Mouse (Mus musculus) granulocyte monocyte progenitor cell, adult 5-6 weeks (primary cell): Measurements from ENCODE around the gene Kcmf1. TPM values are rescaled to one million over a fixed set of nuclear protein-coding genes. Genes with fewer than 3 reads are reported as not detected.
"Not testable (repeated sequence)": the region's sequence is repeated elsewhere in the genome, so short reads cannot be mapped to it uniquely, and the experiment has no call there.

Experiments used
- ATAC-seq: replicated peaks from 2 replicates; pipeline ENCODE4 v1.8.0; 2016; ENCODE audit warnings: mild to moderate bottlenecking, moderate TSS enrichment, inconsistent platforms; ENCODE audit not compliant: poor library complexity, severe bottlenecking
- total RNA-seq, 2 experiments: library from RNA; stranded (forward) in 1 of 2; stranded (reverse) in 1 of 2; fragments of 200-712, 200-1000 nt in 1 of 2; fragments of >200 nt in 1 of 2; fragmentation: Nextera tagmentation in 1 of 2; gene quantifications; 2 replicates each; pipeline ENCODE4 v1.2.3; 2014 to 2017

Gene Kcmf1
- total RNA-seq, 2 experiments from 2014 or later: 46.3 to 122 TPM

DNA sequence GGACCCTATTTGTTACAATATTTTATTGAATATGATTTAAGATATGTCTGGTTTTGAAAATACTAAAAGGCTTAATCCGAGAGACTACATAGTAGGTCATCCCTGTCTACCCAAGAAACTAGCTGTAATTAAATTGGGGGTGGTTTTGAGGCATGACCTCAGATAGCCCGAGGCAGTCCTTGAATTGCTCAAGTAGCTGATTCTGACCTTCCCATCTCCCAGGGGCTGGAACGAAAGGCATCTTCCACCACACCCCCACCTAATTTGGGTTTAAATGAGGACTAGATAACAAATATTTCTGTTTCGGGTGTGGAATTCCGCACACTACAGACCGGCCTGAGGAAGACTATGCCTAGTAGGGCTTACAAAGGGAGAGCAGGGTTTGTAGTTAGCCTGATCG, 1.2 kb upstream of the Kcmf1 start:
- no peak for ATAC-seq

DNA sequence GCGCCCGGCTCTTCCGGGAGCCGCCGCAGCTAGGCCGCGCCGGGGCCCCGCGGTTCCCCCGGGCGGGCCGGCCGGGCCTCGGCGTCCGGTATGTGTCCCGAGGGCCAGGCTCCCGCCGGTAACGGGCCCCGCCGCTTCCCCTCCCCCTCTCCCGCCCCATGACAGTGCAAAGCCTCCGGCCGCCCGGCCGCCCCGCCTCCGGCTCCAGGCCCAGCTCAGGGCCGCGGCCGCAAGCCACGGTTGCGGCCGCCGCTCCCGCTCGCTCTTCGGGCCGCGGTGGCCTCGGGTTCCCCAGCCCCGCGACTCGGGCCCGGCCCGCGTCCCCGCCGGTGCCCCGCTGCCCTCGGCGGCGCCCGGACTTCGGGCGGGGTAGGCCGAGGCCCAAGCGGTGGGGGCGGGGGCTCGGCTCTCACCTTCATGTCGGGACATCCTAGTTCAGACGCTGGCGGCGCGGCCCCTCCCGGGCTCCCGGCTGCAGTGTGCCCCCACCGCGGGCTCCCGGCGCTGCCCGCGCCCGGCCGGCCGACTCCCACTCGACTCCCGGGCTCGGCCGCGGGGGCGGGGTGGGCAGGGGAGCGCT, 488 bp downstream of the Kcmf1 start:
- ATAC-seq: peak; percentile 13

DNA sequence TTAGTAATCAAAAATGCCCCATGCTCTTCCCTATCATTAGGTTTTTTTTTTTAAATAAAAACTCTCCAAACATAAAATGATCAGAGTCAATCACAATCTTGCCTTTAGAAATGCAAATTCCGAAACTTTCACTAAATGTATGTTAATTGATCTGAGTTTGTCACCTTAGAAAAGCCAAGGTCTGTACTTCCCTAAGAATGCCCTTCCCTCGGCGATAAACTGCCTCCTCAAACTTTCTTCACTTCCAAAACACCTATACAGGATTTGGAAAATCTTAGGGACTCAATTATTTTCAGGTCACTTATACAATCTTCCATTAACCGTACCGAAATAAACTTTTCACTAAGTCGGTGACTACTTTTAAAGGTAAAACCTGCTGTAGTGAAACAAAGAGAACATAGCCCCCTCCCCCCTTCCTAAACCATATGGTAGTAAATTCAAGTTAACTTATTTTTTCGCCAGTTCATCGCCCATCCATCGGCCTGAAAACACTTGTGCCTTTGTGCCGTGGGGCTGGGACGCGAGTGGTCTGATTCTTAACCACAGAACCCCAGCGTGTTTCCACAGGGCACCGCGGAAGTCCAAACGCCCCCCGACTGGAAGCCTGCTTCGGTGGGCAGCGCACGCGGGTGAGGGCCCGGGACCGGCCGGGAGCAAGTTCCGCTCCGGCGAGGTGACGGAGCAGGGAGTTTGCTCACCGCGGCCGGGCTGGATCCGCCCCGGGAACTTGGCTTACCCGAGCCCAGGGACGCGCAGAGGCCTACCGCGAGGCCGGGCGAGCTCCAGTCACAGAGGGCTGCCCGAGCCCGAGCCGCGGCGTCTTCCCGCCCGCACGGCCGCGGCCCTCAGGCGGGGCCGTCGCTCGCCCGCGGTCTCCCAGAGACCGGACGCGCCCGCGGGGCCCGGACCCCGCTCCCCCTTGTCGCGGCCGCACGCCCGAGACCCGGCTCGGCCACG, 1.3 kb downstream of the Kcmf1 start:
- peak; percentile 63 for ATAC-seq

DNA sequence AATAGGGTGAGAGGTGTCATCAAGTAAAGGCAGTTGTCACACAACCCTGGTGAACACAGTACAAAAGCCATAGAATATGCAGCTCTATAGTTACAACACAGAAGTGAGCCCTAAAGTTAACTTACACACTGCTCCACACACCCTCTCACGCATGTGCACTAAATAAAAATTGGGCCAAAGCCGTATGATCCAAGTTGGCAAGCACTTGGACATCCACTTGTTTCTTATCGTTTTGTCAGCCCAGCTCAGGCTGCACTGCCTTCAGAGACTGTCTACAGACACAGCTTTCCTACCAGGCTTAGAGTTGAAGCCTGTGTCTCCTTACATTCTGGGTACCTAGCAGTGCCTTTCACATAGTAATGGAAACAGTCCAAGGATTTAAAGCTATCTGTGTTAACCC, 4.8 kb downstream of the Kcmf1 start:
- no peak for ATAC-seq

DNA sequence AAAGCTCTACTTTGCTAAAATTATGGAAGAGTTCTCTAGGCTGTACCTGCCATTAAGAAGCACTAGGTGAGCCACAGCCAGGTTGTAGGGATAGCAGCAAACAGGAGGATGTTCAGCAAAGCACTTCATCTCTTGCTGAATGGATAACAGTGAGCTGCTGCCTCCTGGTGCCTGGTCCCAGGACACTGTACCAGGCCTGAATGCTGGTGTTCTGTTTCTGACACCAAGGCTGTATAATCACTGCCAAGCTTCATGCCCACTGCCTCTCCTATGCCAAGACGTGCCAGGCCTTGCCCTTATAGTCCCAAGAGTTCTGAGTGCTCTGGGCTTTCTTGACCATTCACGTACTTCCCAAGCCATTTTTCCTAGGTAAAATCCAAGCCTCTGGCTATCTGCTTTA, 8.5 kb downstream of the Kcmf1 start:
- ATAC-seq: no peak

DNA sequence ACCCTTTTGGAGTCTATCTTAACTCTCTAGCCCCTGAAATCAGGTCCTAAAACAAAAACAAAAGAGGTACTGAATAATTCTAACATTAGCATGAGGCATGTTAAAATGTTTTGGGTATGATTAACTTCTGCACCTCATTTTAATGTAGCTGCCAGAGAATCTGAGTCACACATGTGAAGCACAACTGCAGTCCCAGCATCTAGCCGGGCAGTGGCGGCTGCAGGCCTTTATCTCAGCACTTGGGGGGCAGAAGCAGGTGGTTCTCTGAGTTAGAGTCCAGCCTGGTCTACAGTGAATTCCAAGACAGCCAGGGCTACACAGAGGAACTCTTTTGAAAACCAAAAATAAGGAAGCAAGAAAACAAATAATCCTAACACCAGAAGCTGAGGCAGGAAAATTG, 11.1 kb downstream of the Kcmf1 start:
- ATAC-seq: no peak

DNA sequence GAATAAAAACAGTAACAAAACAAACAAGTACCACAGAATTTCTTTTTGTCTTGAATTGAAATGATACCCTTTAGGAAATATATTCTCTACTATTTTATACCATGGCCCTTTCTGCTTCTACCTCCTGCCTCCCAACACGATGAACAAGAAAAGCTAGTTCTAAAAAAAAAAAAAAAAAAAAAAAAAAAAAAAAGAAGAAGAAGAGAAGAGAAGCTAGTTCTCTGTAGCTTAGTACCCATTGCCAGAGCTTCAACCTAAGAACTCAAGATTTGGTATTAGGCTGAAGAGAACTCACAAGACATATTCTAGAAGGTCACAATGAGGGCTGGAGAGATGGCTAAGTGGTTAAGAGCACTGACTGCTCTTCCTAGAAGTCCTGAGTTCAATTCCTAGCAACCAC, 14.5 kb downstream of the Kcmf1 start:
- ATAC-seq: no peak

DNA sequence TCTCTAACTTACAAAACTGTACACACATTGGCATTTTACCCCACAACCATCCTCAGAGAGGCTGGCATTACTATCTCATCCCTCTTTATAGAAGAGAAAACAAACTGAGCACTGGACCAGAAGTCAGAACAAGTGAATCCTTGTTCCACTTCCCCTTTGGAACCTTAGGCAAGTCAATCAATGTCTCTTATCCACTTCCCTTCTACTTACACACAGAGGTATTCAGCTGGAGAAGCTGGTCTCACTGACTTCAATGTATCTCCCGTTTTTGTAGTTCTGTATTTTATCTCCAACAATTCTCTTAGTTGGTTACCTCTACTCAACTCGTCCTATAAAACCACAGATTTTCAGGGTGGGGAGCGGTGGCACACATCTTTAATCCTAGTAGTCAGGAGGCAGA, 15.0 kb downstream of the Kcmf1 start:
- peak; percentile 74 for ATAC-seq

DNA sequence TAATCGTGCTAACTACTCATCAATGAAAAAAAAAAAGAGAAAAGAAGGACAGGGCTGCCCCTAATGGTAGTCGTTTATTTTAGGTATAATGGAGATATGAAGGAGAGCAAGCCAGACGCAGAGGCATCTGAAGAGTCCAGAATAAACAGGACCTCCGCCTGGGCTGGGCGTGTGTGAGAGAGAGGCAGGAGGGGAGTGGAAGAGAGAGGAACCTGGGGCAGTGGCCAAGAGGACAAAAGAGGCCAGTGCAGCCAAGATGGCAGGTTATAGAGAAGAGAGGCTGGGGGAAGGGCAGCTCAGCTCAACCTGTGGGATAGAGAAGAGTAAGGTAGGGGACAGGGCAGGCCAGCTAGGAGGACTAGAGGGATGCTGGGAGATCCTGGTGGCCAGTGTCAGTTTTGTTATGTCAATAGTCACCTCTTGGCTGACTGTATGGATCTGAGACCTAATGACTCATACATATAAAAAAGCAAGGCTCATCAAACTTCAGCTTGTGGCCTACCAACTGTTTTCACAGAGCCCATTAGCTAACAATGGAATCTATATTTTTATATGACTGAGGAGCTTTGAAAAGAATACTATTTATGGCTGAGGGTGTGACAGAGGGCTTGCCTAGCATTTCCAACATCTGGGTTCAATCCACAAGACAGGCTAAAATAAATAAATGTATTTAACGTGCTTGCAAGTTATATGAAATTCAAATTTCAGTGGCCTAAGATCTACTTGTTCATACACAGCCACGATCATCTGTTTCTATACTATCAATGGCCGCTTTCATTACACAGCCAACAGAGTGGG, 16.9 kb downstream of the Kcmf1 start:
- ATAC-seq: no peak

DNA sequence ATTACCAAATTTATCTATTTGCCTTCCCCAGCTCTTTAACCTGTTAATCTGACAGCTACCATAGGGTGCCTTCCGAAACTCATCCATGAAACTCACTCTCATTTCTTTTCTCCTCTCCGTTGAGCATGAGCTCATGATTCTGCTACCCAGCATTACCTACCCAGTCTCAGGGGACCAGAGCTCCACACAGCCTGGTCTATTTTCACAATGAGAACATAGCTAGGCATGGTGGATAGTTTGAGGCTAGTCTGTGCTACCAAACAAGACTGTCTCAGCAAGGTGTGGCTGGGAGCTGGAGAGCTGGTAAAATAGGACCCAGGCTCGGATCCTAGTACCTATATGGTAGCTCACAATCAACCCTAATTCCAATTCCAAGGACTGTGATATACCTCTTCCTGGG, 17.6 kb downstream of the Kcmf1 start:
- ATAC-seq: no peak

DNA sequence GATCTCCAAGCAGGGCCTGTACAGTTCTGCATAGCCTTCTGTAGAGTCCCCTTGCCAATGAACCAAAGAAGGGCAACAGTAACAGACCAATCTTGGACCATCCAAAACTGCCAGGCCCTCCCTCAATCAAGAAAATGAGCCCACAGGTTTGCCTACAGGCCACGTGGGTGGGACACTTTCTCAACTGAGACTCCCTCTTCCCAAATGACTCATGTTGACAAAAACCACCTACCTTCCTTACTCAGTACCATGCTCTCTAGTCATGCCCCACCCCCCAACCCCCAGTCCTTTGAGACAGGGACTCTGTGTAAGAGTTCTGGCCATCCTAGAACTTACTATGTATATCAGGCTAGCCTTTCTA, 18.2 kb downstream of the Kcmf1 start:
- ATAC-seq: peak; percentile 64

DNA sequence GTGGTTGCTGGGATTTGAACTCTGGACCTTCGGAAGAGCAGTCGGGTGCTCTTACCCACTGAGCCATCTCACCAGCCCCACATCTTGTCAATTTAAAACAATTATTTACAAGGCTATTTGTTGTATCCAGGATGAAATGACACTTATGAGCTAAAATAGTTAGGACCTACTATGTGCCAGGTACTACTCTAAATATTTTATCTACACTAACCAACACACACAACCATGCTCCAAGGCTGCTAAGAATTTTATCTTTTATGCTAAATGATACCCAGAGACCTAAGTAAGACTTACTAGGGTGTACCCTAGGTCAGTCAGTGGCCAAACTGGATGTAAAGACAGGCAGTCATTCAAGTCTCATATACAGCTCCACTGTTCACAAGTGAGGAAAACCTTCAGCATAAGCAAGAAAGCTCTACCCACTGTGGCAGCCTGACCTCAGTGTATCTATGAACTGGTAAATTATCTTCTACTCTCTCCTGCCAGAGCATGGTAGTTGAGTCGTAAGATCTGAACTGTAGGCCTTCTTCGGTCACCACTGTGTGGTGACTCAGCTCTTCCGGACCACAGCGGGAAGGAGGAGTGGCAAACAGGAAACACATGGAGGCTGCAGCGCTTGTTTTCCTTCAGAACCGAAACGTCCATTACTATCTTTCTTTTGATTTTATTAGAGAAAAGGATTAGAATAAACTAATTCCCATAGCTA, 18.7 kb downstream of the Kcmf1 start:
- peak; percentile 83 for ATAC-seq

DNA sequence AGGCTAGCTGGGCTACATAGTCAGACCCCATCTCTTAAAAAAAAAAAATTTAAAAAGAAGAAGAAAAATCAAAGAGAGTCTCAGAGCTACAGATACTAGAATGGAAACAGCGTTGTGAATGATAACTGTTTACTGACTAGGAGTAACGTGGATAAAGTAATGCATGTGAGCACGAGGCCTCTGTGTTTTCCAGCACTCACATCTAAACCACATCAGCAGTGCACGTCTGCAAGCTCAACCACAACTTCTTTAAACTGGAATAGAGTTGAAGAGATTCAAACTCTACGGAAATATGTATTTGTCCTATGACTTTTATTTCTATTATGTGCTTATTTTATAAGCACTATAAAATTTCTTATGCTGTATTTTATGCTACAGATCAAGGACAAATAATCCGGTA, 23.1 kb downstream of the Kcmf1 start:
- ATAC-seq: 0 out of 2 replicates have a peak, but pooled peaks have one; percentile 29

DNA sequence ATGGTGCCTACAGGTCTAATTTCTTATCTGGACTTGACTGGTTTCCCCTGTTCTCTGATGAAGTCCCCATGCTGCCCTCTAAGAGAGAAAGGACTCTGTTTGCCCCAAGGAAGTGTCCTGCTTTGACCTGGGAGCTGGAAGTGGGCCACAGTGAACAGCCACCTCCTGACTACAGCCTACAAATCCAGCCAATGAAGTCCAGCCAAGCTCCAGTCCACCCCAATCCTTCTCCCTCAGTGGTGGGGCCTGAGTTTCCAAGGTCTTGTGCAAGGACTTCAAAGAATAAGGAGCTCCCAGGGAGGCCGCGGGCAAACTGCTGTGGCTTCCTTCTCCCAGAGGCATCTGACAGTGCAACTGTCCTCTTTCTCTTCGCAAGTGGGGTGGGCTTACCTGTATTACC, 26.4 kb downstream of the Kcmf1 start:
- ATAC-seq: no peak

DNA sequence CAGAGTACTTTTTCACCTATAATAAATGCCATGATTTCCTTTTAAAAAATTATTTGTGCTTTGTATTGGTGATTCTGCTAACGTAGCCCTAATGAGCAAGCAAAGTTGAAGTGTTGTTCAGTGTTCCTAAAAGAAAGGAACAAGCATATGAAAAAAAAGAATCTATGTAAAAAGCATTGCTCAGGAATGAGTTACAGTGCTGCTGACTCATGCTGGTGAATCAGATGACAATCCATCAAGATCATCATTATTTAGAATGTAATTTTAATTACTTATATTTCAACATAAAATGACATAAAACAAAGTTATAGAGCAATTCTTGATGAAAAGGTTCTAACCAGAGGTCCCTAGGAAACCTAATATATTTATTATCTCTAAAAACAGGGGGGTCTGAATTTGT, 27.5 kb downstream of the Kcmf1 start:
- no peak for ATAC-seq

DNA sequence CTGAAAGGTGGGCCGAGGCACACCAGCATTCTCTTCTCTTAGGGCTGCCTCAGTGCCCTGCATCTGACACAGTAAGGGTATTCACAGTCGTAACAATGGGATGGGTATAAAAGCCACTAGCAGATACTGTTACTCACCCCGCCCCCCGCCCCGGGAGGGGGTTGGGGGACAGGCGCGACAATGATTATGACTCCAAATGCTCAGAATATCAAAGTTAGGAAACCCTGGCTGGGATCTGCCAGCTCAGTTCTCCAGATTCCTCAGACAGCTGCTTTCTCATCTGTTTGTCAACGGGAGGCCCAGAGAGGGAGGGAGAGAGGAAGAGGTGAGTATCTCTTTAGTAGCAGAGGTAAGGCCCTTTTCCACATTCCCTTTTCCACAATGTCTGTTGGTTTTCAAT, 30.2 kb downstream of the Kcmf1 start:
- ATAC-seq: no peak

DNA sequence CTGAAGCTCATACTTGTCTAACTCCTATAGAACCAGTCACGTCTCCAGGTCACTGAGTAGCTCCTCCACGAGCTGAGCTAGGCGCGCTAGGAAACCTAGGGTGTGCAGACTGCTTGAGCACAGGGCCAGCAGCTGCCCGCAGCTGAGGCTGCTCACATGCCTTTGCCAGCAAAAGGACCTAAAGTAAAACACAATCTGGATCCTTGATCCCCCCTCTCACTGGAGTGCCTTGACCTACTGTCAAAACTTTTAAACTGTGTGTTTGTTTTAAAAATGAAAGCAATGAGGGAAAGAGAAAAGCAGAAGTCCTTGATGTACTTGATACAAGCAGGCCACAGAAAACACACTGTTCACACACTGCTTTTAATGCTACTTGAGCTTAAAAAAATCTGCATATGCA, 31.1 kb downstream of the Kcmf1 start:
- peak; percentile 73 for ATAC-seq

DNA sequence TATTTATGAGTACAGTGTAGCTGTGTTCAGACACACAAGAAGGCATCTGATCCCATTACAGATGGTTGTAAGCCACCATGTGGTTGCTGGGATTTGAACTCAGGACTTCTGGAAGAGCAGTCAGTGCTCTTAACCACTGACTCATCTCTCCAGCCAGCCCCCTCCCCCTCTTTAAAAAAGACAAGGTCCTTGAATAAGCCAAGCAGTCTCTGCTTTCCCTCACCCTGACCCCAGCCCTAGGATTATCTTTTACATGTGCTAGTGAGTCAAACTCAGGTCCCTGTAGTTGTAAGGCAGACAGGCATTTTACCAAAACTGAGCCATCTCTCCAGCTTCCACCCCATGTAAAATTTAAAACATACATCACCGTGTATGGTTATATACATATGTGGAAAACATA, 32.0 kb downstream of the Kcmf1 start:
- ATAC-seq: no peak

DNA sequence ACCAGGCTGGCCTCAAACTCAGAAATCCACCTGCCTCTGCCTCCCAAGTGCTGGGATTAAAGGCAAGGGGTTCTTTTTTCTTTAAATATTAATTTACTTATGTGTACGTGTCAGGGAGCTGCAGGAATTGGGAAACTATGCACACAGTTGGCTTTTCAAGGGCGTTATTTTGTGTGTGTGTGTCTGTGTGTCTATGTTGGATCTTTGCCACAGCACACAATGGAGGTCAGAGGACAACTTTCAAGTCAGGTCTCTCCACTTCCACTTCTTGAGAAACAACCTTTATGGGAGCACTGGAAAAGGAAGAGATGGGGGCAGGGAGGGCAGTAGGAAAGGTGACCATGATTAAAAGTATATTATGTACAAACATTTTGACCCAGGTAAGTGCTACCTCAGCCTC, 33.5 kb downstream of the Kcmf1 start:
- ATAC-seq: no peak

DNA sequence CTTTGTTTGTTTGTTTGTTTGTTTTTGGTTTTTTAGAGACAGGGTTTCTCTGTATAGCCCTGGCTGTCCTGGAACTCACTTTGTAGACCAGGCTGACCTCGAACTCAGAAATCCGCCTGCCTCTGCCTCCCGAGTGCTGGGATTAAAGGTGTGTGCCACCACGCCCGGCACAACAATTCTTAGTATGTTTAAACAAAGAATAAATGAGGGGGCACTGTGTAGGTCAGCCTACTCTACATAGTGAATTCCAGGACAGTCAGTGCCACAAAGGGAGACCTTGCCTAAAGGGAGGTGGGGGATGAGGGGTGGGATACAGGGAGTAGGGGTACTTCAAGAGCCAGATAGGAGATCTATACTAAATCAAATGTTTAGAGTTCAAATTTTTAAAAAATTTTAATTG, 37.1 kb downstream of the Kcmf1 start:
- ATAC-seq: not testable (repeated sequence)

DNA sequence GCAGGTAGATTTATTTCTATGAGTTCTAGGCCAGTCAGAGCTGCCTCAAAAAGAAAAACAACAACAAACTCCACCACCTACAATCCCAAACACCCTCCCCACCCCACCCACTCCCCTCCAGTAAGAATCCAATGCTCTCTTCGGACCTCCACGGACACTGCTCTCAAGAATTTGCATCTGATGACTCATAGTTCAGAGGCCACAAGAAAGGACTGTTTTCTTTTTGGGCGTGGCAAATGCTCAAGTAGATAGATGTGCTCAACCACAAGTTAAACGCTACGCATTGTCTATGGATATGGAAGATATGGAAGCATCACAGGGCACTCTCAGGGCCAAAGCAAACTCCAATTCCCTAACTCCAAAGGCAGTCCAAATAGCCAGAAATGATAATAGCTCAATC, 45.5 kb downstream of the Kcmf1 start:
- no peak for ATAC-seq
